Mouse (Mus musculus): Measurements from ENCODE around the gene Rnf144a. TPM values are rescaled to one million over a fixed set of nuclear protein-coding genes. Genes with fewer than 3 reads are reported as not detected.

Gene Rnf144a
- polyA plus RNA-seq, 1 experiment, result 3.4 TPM

DNA sequence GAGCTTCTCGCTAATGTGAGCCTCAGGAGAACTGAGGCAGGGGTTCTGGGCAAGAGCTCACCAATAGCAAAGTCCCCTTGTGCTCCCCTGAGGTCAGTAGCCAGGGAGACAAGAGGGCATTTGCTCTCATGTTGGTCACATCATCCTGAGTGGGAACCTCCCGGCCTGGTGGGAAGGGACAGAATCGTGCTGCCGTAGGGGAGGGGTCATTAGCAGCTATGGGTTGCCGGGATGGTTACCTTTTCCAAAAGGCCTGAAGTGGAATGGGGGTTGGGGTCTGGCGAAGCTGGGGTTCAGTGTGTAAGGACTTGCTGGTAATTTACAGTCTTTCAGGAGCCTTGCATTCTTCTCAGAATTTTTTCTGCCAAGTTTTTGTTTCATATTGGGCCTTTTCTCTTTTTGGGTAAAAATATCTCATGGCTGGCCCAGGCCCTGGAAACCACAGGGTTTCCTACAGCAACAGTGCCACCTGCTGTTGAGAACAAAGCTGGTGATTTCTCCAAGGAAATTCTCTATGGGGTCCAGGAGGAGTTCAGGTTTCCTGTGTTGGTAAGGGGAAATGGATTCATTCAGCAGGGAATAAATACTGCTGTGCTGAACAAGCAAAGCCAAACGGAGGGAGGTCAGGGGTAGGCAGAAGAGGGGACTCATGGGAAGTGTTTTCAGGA lies 137.9 kb downstream of the Rnf144a start:
- no peaks in the 10 kb centered on the region for H3K27me3 ChIP-seq (ENCODE audit: control insufficient read depth, insufficient read depth, low read length)
- WGBS, result 42% methylated on average over 7 of the region's 7 CpGs
- H3K27ac ChIP-seq (ENCODE audit: insufficient read depth, low read depth, low read length), result no peak overlapping the region
- H3K36me3 ChIP-seq (ENCODE audit: control insufficient read depth, insufficient read depth, low read length), result no peaks in the 10 kb centered on the region
- no peak for TF ChIP-seq POLR2A (IDR thresholded peaks at IDR 0.05; ENCODE audit: low read depth, low read length)
- peak; percentile 39; the same call in 1 of the 2 replicates for TF ChIP-seq CTCF (IDR thresholded peaks at IDR 0.05; ENCODE audit: extremely low read depth, insufficient read length, insufficient replicate concordance, low read depth, low read length)
- H3K4me1 ChIP-seq (ENCODE audit: control insufficient read depth, insufficient read depth, insufficient read length, low read length), result no peaks in the 10 kb centered on the region
- no peak overlapping the region for H3K4me3 ChIP-seq (ENCODE audit: low read depth, low read length)

- Histone ChIP-seq H3K4me3 (ENCODE audit: low read depth, low read length) (no peak overlapping the region), H3K36me3 (ENCODE audit: control insufficient read depth, insufficient read depth, low read length) (no peaks in the 10 kb centered on the region), H3K27ac (ENCODE audit: insufficient read depth, low read depth, low read length) (no peak overlapping the region), H3K27me3 (ENCODE audit: control insufficient read depth, insufficient read depth, low read length) (no peaks in the 10 kb centered on the region), H3K4me1 (ENCODE audit: control insufficient read depth, insufficient read depth, insufficient read length, low read length) (no peaks in the 10 kb centered on the region)
- TF ChIP-seq POLR2A (IDR thresholded peaks at IDR 0.05; ENCODE audit: low read depth, low read length) (no peak), CTCF (IDR thresholded peaks at IDR 0.05; ENCODE audit: extremely low read depth, insufficient read length, insufficient replicate concordance, low read depth, low read length) (no peak)
- WGBS, result 32% methylated on average over 2 of the region's 2 CpGs
Measured at GRCm38 (mm10) chr12:26276556-26276955, 138.5 kb downstream of the Rnf144a start.

Other genes starting within 250 kb of the Rnf144a start
- 1.3 and 6.6 TPM in 2 replicates for gene Rsad2, start 41.2 kb upstream of the Rnf144a start, polyA plus RNA-seq (2012; rRNA removed)
- 10.5 and 43.6 TPM in 2 replicates for gene Cmpk2, start 54.0 kb upstream of the Rnf144a start, polyA plus RNA-seq (2012; rRNA removed)

Data from small intestine, adult 2 months (tissue).